Mouse (Mus musculus): ENCODE data around the gene Zfp629. TPM values are rescaled to one million over a fixed set of nuclear protein-coding genes. Genes with fewer than 3 reads are reported as not detected.
"Not testable (repeated sequence)": the region's sequence is repeated elsewhere in the genome, so short reads cannot be mapped to it uniquely, and the experiment has no call there.

Zfp629 gene
- polyA plus RNA-seq, 1 experiment: 33.1 TPM

- no peak for TF ChIP-seq CTCF (IDR thresholded peaks at IDR 0.05; ENCODE audit: borderline replicate concordance, control insufficient read depth, extremely low read depth, insufficient read depth, low read length, poor library complexity)
- no peak for TF ChIP-seq POLR2A (IDR thresholded peaks at IDR 0.05; ENCODE audit: control insufficient read depth, extremely low read depth, insufficient read depth, low read length, poor library complexity)
- Histone ChIP-seq H3K27ac (ENCODE audit: control insufficient read depth, insufficient read depth, low read length) (no peak overlapping the region), H3K4me1 (replicated peaks; ENCODE audit: control insufficient read depth, insufficient read depth, low read length) (no peaks in the 10 kb centered on the region), H3K4me3 (ENCODE audit: control insufficient read depth, insufficient read depth, low read length) (no peak overlapping the region), H3K36me3 (ENCODE audit: control insufficient read depth, insufficient read depth, low read length) (no peaks in the 10 kb centered on the region), H3K27me3 (ENCODE audit: control insufficient read depth, insufficient read depth, low read length) (peaks cover 10% of the 10 kb centered on the region; the same call in 1 of the 2 replicates)
- WGBS: 67% methylated on average over 4 of the region's 4 CpGs
- no peak for DNase-seq
Measured at GRCm38 (mm10) chr7:127641260-127641659, 25.7 kb upstream of the Zfp629 start.

DNA sequence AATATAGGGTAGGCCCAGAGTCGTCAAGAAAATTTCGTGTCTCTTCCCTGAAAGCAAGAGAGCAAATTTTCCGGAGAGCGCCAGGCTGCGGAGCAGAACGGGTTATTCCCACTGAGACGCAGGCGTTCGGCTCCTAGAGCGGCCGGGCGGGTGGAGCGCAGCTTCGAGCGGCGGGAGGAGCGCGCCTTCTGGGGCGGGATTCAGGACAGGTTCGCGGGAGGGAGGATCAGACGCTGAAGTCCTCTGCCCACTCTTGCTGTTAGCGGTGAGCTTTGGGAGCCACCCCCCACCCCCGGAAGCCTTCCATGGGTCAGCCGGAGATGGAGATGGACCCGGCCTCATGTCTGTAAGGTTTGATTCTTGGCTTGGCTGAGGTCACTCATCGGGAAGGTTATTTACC, 21.4 kb upstream of the Zfp629 start:
- H3K4me3 ChIP-seq (ENCODE audit: control insufficient read depth, insufficient read depth, low read length): no peak overlapping the region
- peaks cover 7% of the 10 kb centered on the region for H3K4me1 ChIP-seq (replicated peaks; ENCODE audit: control insufficient read depth, insufficient read depth, low read length)
- 3% methylated on average over 27 of the region's 27 CpGs for WGBS
- TF ChIP-seq CTCF (IDR thresholded peaks at IDR 0.05; ENCODE audit: borderline replicate concordance, control insufficient read depth, extremely low read depth, insufficient read depth, low read length, poor library complexity): no peak
- no peak for TF ChIP-seq POLR2A (IDR thresholded peaks at IDR 0.05; ENCODE audit: control insufficient read depth, extremely low read depth, insufficient read depth, low read length, poor library complexity)
- H3K27ac ChIP-seq (ENCODE audit: control insufficient read depth, insufficient read depth, low read length): no peak overlapping the region
- H3K36me3 ChIP-seq (ENCODE audit: control insufficient read depth, insufficient read depth, low read length): no peaks in the 10 kb centered on the region
- DNase-seq: no peak
- H3K27me3 ChIP-seq (ENCODE audit: control insufficient read depth, insufficient read depth, low read length): peaks cover 10% of the 10 kb centered on the region; the same call in 1 of the 2 replicates

- no peak for TF ChIP-seq POLR2A (IDR thresholded peaks at IDR 0.05; ENCODE audit: control insufficient read depth, extremely low read depth, insufficient read depth, low read length, poor library complexity)
- DNase-seq: no peak
- Histone ChIP-seq H3K36me3 (ENCODE audit: control insufficient read depth, insufficient read depth, low read length) (no peaks in the 10 kb centered on the region), H3K27ac (ENCODE audit: control insufficient read depth, insufficient read depth, low read length) (no peak overlapping the region), H3K4me1 (replicated peaks; ENCODE audit: control insufficient read depth, insufficient read depth, low read length) (peaks cover 15% of the 10 kb centered on the region), H3K27me3 (ENCODE audit: control insufficient read depth, insufficient read depth, low read length) (no peaks in the 10 kb centered on the region), H3K4me3 (ENCODE audit: control insufficient read depth, insufficient read depth, low read length) (no peak overlapping the region)
- WGBS: 94% methylated on average over 4 of the region's 4 CpGs
Measured at GRCm38 (mm10) chr7:127631416-127631815, 15.8 kb upstream of the Zfp629 start.

GRCm38 (mm10) chr7:127628646-127629045, 13.0 kb upstream of the Zfp629 start:
- H3K36me3 ChIP-seq (ENCODE audit: control insufficient read depth, insufficient read depth, low read length): no peaks in the 10 kb centered on the region
- H3K27me3 ChIP-seq (ENCODE audit: control insufficient read depth, insufficient read depth, low read length): no peaks in the 10 kb centered on the region
- H3K4me3 ChIP-seq (ENCODE audit: control insufficient read depth, insufficient read depth, low read length): no peak overlapping the region
- WGBS: 7% methylated on average over 5 of the region's 5 CpGs
- no peak overlapping the region for H3K27ac ChIP-seq (ENCODE audit: control insufficient read depth, insufficient read depth, low read length)
- TF ChIP-seq POLR2A (IDR thresholded peaks at IDR 0.05; ENCODE audit: control insufficient read depth, extremely low read depth, insufficient read depth, low read length, poor library complexity) (no peak), CTCF (IDR thresholded peaks at IDR 0.05; ENCODE audit: borderline replicate concordance, control insufficient read depth, extremely low read depth, insufficient read depth, low read length, poor library complexity) (no peak)
- peaks cover 15% of the 10 kb centered on the region for H3K4me1 ChIP-seq (replicated peaks; ENCODE audit: control insufficient read depth, insufficient read depth, low read length)
- peak; percentile 23 for DNase-seq

DNA sequence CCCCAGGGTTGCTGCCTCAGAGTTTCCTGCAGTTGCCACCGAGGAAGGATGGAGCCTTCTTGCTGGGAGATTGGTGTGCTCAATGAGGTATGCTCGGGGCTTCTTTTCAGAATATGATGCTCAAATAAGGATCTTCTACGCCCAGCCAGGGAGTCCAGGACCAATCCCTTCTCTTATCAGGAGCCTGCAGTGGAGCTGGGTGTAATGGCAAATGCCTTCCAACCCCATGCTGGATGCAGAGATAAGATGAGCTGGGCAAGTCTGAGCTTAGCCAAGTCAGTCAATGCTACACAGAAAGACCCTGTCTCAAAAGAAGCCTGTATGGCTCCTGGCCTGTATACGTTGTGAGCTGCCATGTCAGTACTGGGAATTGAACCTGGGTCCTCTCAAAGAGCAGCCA, 10.9 kb upstream of the Zfp629 start:
- WGBS: 85% methylated on average over 4 of the region's 4 CpGs
- peaks cover 8% of the 10 kb centered on the region for H3K4me1 ChIP-seq (replicated peaks; ENCODE audit: control insufficient read depth, insufficient read depth, low read length)
- H3K4me3 ChIP-seq (ENCODE audit: control insufficient read depth, insufficient read depth, low read length): no peak overlapping the region
- TF ChIP-seq CTCF (IDR thresholded peaks at IDR 0.05; ENCODE audit: borderline replicate concordance, control insufficient read depth, extremely low read depth, insufficient read depth, low read length, poor library complexity) (no peak), POLR2A (IDR thresholded peaks at IDR 0.05; ENCODE audit: control insufficient read depth, extremely low read depth, insufficient read depth, low read length, poor library complexity) (no peak)
- no peak overlapping the region for H3K27ac ChIP-seq (ENCODE audit: control insufficient read depth, insufficient read depth, low read length)
- no peaks in the 10 kb centered on the region for H3K27me3 ChIP-seq (ENCODE audit: control insufficient read depth, insufficient read depth, low read length)
- no peaks in the 10 kb centered on the region for H3K36me3 ChIP-seq (ENCODE audit: control insufficient read depth, insufficient read depth, low read length)
- DNase-seq: no peak

GRCm38 (mm10) chr7:127626039-127626438, 10.4 kb upstream of the Zfp629 start:
- Histone ChIP-seq H3K4me1 (replicated peaks; ENCODE audit: control insufficient read depth, insufficient read depth, low read length) (peaks cover 8% of the 10 kb centered on the region), H3K27me3 (ENCODE audit: control insufficient read depth, insufficient read depth, low read length) (no peaks in the 10 kb centered on the region), H3K4me3 (ENCODE audit: control insufficient read depth, insufficient read depth, low read length) (no peak overlapping the region), H3K36me3 (ENCODE audit: control insufficient read depth, insufficient read depth, low read length) (no peaks in the 10 kb centered on the region), H3K27ac (ENCODE audit: control insufficient read depth, insufficient read depth, low read length) (no peak overlapping the region)
- WGBS: 97% methylated on average over 7 of the region's 7 CpGs
- DNase-seq: no peak
- TF ChIP-seq POLR2A (IDR thresholded peaks at IDR 0.05; ENCODE audit: control insufficient read depth, extremely low read depth, insufficient read depth, low read length, poor library complexity) (no peak), CTCF (IDR thresholded peaks at IDR 0.05; ENCODE audit: borderline replicate concordance, control insufficient read depth, extremely low read depth, insufficient read depth, low read length, poor library complexity) (no peak)

DNA sequence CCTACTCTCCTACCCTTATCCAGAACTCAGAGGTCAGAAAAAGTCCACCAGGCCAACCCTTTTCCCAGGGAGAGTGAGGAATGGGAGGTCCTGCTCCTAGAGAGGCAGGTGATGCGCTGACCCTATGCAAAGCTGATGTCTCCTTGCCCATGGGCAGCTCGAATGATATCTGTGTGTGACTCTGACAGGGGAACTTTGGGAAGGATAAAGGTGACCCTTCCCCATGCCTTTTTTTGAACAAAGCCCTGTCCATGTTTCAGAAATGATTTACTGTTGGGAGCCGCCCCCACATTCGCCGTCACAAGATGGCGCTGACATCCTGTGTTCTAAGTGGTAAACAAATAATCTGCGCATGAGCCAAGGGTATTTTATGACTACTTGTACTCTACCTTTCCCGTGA, 2.8 kb upstream of the Zfp629 start:
- H3K27me3 ChIP-seq (ENCODE audit: control insufficient read depth, insufficient read depth, low read length); H3K4me3 ChIP-seq (ENCODE audit: control insufficient read depth, insufficient read depth, low read length); H3K36me3 ChIP-seq (ENCODE audit: control insufficient read depth, insufficient read depth, low read length): not testable (repeated sequence)
- 92% methylated on average over 7 of the region's 8 CpGs for WGBS
- DNase-seq: peak; percentile 25
- H3K27ac ChIP-seq (ENCODE audit: control insufficient read depth, insufficient read depth, low read length): peak overlapping the region; percentile 86
- peaks cover 19% of the 10 kb centered on the region for H3K4me1 ChIP-seq (replicated peaks; ENCODE audit: control insufficient read depth, insufficient read depth, low read length)
